24 mouse cellular contexts compared by ENCODE assay signal in genomic region chr2:110201770-110202169, GRCm38 (mm10).
"Had no signal": no experiment of that assay in that cellular context is flagged by ENCODE, and none has a peak within 500 bp of the region (broad histone marks: within the 10 kb centered on the region; RNA-seq: fewer than 3 reads in every experiment).

No protein-coding gene starts in this region.

- H3K4me1 ChIP-seq: forebrain, embryonic 15.5 days had no signal

- H3K27ac ChIP-seq: forebrain, embryonic 15.5 days; heart, adult 2 months; heart, embryonic 13.5 days; heart, embryonic 15.5 days; hindbrain, embryonic 13.5 days; hindbrain, embryonic 15.5 days; hindbrain, postnatal 0 days; kidney, embryonic 15.5 days; kidney, postnatal 0 days; limb, embryonic 12.5 days; liver, embryonic 13.5 days; liver, embryonic 15.5 days had no signal

- H3K4me2 ChIP-seq: forebrain, embryonic 15.5 days; heart, embryonic 13.5 days; heart, embryonic 15.5 days; hindbrain, embryonic 13.5 days; hindbrain, embryonic 15.5 days; kidney, embryonic 15.5 days; limb, embryonic 12.5 days; liver, embryonic 15.5 days had no signal

- H3K36me3 ChIP-seq: forebrain, embryonic 15.5 days; heart, embryonic 13.5 days; heart, embryonic 15.5 days; hindbrain, embryonic 13.5 days; hindbrain, embryonic 15.5 days; kidney, embryonic 15.5 days; limb, embryonic 10.5 days; limb, embryonic 12.5 days; liver, embryonic 13.5 days; liver, embryonic 15.5 days had no signal

- H3K9me3 ChIP-seq: forebrain, embryonic 15.5 days; heart, embryonic 13.5 days; heart, embryonic 15.5 days; hindbrain, embryonic 13.5 days; hindbrain, embryonic 15.5 days; kidney, embryonic 15.5 days; limb, embryonic 10.5 days; limb, embryonic 12.5 days; liver, embryonic 13.5 days; liver, embryonic 15.5 days had no signal

- ATAC-seq: forebrain, embryonic 15.5 days; forebrain, postnatal 0 days; hindbrain, postnatal 0 days had no signal

- H3K27me3 ChIP-seq: forebrain, embryonic 15.5 days; heart, embryonic 15.5 days; hindbrain, embryonic 15.5 days; kidney, embryonic 15.5 days; limb, embryonic 12.5 days; liver, embryonic 13.5 days; liver, embryonic 15.5 days had no signal

- H3K4me3 ChIP-seq: forebrain, embryonic 15.5 days; heart, adult 2 months; heart, embryonic 13.5 days; heart, embryonic 15.5 days; hindbrain, embryonic 13.5 days; hindbrain, embryonic 15.5 days; kidney, embryonic 15.5 days; limb, embryonic 10.5 days; limb, embryonic 12.5 days; liver, embryonic 13.5 days; liver, embryonic 15.5 days had no signal

- DNase-seq: forebrain, postnatal 0 days; gastrocnemius, postnatal 14 days; gastrocnemius, postnatal 36 days; heart, adult 2 months; heart, postnatal 14 days; heart, postnatal 36 days; kidney, adult 11 months; kidney, postnatal 14 days; kidney, postnatal 36 days; layer of hippocampus, adult 9-11 months; layer of hippocampus, postnatal 36 days; liver; liver, embryonic 13.5 days had no signal

- H3K9ac ChIP-seq: forebrain, embryonic 15.5 days; forebrain, postnatal 0 days; heart, embryonic 13.5 days; heart, embryonic 15.5 days; hindbrain, embryonic 13.5 days; hindbrain, embryonic 15.5 days; kidney, embryonic 15.5 days; limb, embryonic 12.5 days; liver, embryonic 13.5 days; liver, embryonic 15.5 days had no signal
